Mouse (Mus musculus): ENCODE results near the gene Ankrd23. TPM values are rescaled to one million over a fixed set of nuclear protein-coding genes. Genes with fewer than 3 reads are reported as not detected.

Gene Ankrd23
- 15.1 and 17.2 TPM in 2 replicates for polyA plus RNA-seq (2012; rRNA removed)

DNA sequence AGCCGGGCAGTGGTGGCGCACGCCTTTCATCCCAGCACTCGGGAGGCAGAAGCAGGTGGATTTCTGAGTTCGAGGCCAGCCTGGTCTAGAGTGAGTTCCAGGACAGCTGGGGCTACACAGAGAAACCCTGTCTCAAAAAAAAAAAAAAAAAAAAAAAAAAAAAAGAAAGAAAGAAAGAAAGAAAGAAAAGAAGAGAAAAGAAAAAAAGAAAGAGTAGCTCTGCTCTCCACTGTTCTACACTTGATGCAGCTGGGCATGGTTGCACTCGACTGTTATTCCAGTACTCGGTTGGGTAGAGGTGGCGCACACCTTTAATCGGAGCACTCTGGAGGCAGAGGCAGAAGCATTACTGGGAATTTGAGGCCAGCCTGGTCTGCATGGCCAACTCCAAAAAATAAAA lies at the start of gene Ankrd23:
Ankrd23 (minus strand) TSS at position 101 of the 400 bp plus-strand sequence.

DNA sequence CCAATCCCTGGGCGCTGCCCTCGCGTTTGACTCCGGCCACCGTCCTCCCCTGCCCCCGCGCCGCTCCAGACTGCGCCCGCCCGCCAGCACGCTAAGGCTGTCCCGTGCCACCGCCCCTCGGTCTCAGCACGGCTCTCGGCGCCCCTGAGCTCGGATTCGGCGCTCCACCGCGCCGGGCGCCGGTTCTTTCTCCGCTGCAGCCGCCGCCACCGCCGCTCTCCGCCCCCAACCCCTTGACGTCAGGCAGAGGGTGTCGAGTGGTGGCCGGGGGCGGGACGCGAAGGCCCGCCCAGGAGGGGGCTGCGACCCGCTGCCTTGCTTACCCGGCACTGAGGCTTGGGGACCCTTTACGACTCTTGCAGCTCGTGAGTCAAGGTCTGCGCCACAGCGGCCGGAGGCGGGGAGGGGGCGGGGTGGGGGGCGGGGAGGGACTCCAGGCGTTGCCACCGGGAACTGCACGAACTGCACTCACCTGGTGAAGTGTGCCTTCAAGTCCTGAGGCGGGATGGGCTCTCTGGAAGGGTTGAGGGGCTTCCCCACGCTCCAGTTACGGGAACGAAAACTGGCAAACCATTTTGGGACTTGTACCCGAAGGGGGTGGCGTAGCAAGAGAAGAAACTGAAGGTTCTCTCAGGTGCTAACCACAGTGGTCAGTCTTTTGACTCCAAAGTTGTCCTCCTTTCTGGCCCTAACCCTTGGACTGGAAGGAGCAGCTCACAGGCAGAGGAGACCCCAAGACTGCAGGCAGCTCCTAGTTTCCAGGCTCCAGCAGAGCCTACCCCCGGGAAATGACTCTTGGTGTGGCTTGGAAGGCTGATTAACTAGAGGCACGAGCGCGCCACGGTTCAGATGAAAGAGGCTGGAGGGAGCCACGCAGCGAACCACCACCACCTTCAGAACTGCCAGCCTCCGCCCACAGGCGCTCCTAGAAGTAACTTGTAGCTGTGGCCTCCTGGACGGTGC lies 21.6 kb upstream of the Ankrd23 start, which contains the start of gene Sema4c:
Sema4c (minus strand) TSS at position 319 of the 963 bp plus-strand sequence.

DNA sequence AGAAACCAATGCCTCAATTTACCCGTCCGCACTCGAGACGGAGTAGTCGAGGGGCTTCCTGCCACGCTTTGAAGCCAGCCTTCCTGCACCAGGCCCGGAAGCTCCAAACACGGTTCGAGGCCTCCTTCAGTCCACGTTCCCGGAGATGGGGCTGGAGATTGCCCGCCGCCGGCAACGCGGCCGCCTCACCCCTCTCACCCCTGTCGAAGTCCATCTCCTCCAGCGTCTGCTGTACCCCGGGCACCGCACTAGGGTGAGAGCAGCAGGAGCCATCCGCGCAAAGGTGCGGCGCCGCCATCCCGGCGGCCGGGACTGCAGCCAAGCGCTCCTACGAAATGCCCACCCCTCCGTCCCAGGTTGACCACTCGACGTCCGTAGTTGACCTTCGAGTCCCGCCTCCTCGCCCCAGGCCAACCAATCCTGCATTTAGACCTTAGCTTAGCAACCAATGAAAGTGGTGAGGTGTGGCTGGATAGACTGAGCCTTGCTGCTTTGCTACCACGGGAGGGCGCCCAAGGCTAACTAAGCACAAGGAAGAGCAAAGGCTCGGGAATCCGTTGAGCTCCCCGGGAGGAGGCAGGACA lies 10.3 kb upstream of the Ankrd23 start, which contains the start of gene Ankrd39:
Ankrd39 (minus strand) TSS at position 558 of the 584 bp plus-strand sequence.

DNA sequence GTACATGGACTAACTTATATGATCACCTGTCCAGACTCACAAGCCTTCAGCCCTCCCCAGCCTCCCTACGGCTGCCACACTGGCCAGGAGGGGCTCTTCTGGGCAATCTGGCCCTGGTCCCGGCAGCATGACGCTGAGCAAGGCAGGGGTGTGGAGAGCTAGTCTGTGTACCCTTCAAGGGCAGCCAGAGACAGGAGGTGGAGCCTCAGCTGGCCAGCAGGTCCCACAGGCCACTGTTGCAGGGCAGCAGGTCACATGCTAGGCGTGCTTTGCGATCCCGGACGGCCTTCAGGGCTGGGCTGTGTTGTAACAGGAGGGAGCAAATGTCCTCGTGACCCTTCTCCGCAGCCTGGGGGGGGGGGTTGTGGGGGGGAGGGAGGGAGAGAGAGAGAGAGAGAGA lies 2.5 kb upstream of the Ankrd23 start, which contains the start of gene Gm42417:
Gm42417 (minus strand) TSS at position 244 of the 400 bp plus-strand sequence.

DNA sequence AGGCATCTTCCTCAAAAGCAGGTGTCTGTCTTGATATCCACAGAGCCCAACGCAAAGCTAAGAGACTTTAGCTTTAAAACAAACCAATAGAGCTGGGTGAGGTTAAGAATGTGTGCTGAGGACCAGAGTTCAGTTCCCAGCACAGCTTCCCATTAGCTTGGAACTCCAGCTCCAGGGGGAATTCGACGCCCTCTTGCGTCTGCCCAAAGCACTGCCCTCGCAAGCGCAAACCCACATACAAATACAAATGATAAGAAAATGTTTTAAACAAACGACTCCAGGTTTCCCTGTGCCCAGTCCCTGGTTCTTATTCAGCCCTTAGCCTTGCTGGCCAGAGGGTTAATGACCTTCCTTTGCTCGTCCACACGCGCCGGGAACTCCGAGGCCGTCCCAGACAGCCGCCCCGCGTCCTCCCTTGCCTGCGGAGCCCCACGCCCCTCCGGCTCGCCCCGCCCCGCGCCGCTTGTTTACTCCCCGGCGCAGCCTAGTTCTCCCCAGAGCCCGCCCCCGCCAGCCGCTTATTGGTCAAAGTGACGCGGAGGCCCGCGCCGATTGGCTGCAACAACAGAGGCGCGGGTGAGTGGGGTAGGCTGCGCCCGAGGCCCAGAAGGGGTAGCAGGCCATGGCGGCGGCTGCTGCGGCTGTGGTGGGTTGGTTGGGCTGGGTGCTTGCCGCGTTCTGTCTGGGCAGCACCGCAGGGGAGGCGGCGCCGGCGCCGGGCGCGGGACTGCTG lies 25.2 kb downstream of the Ankrd23 start, which contains the start of gene Cnnm3:
Cnnm3 (plus strand) TSS at position 579 of the 733 bp plus-strand sequence.

Other genes with a start within 250 kb of the Ankrd23 start
- gene Arid5a, start 229.2 kb downstream of the Ankrd23 start, polyA plus RNA-seq (2012; rRNA removed), result 0.85 and 2.4 TPM in 2 replicates
- 50.1 and 56.0 TPM in 2 replicates for gene Kansl3, start 167.7 kb downstream of the Ankrd23 start, polyA plus RNA-seq (2012; rRNA removed)
- gene Fer1l5, start 164.6 kb downstream of the Ankrd23 start, polyA plus RNA-seq (2012; rRNA removed), result 0.05 TPM in 1 of 2 replicates, not detected in the other
- gene Lman2l, start 91.6 kb downstream of the Ankrd23 start, polyA plus RNA-seq (2012; rRNA removed), result 38.0 and 38.9 TPM in 2 replicates
- 3.6 and 5.2 TPM in 2 replicates for gene Cnnm4, start 65.3 kb downstream of the Ankrd23 start, polyA plus RNA-seq (2012; rRNA removed)
- 17.1 and 23.3 TPM in 2 replicates for gene Cnnm3, start 25.0 kb downstream of the Ankrd23 start, polyA plus RNA-seq (2012; rRNA removed)
- gene Gm42417, start 2.5 kb upstream of the Ankrd23 start, polyA plus RNA-seq (2012; rRNA removed), result 0.02 and 0.38 TPM in 2 replicates
- gene Ankrd39, start 10.6 kb upstream of the Ankrd23 start, polyA plus RNA-seq (2012; rRNA removed), result 17.6 and 20.9 TPM in 2 replicates
- gene Sema4c, start 21.5 kb upstream of the Ankrd23 start, polyA plus RNA-seq (2012; rRNA removed), result 52.4 and 54.2 TPM in 2 replicates
- gene Fam178b, start 146.3 kb upstream of the Ankrd23 start, polyA plus RNA-seq (2012; rRNA removed), result 0.24 and 0.72 TPM in 2 replicates
- 349 and 365 TPM in 2 replicates for gene Cox5b, start 154.6 kb upstream of the Ankrd23 start, polyA plus RNA-seq (2012; rRNA removed)
- 0.15 TPM in 1 of 2 replicates, not detected in the other for gene 4933424G06Rik, start 173.3 kb upstream of the Ankrd23 start, polyA plus RNA-seq (2012; rRNA removed)
- gene Actr1b, start 177.5 kb upstream of the Ankrd23 start, polyA plus RNA-seq (2012; rRNA removed), result 110 and 133 TPM in 2 replicates
- 0.16 and 0.50 TPM in 2 replicates for gene Zap70, start 224.9 kb upstream of the Ankrd23 start, polyA plus RNA-seq (2012; rRNA removed)

All from central nervous system, embryonic 11.5 days (tissue).